Mouse (Mus musculus) midbrain, embryonic 14.5 days (tissue): ENCODE results near the gene Rabl6. TPM values are rescaled to one million over a fixed set of nuclear protein-coding genes. Genes with fewer than 3 reads are reported as not detected.

Experiments used
- ATAC-seq: fragments of 200-750 bp; cut with Nextera tagmentation; 2 replicates; pipeline ENCODE4 v1.8.0; 2017; ENCODE audit warnings: moderate number of reproducible peaks, moderate library complexity; ENCODE audit not compliant: low FRiP score, low TSS enrichment
- DNase-seq: peaks from one replicate; pipeline ENCODE4 v3.0.0-alpha.2; 2015
- H3K27ac ChIP-seq: fragments of 300-500 bp; sonication (generic); replicated peaks from 2 replicates; pipeline ENCODE4 v1.5.1; 2014; ENCODE audit warnings: mild to moderate bottlenecking, low read depth, low read length, moderate library complexity
- H3K27me3 ChIP-seq: fragments of 300-500 bp; sonication (generic); 2 replicates; pipeline ENCODE4 v1.6.1; 2014; ENCODE audit warnings: low read length, control low read depth, mixed read lengths; ENCODE audit not compliant: control insufficient read depth, insufficient read depth
- H3K36me3 ChIP-seq: fragments of 300-500 bp; sonication (generic); 2 replicates; pipeline ENCODE4 v1.6.1; 2014; ENCODE audit warnings: low read length, control low read depth; ENCODE audit not compliant: control insufficient read depth, insufficient read depth
- H3K4me1 ChIP-seq: fragments of 300-500 bp; sonication (generic); 2 replicates; pipeline ENCODE4 v1.6.1; 2014; ENCODE audit warnings: mild to moderate bottlenecking, antibody characterized with exemption, low read length, control low read depth; ENCODE audit not compliant: control insufficient read depth, insufficient read depth
- H3K4me2 ChIP-seq: fragments of 300-500 bp; sonication (generic); 2 replicates; pipeline ENCODE4 v1.6.1; 2014; ENCODE audit warnings: mild to moderate bottlenecking, low read length, moderate library complexity
- H3K4me3 ChIP-seq: fragments of 300-500 bp; sonication (generic); replicated peaks from 2 replicates; pipeline ENCODE4 v1.5.1; 2014; ENCODE audit warnings: low read depth, low read length
- H3K9ac ChIP-seq: fragments of 300-500 bp; sonication (generic); replicated peaks from 2 replicates; pipeline ENCODE4 v1.6.1; 2014; ENCODE audit warnings: mild to moderate bottlenecking, low read length, moderate library complexity
- H3K9me3 ChIP-seq: fragments of 300-500 bp; sonication (generic); 2 replicates; pipeline ENCODE4 v1.6.1; 2016; ENCODE audit warnings: low read length, control low read depth, mixed read lengths; ENCODE audit not compliant: control insufficient read depth
- WGBS: fragments of 180-500 bp; shearing (Covaris S2); extraction: QIAGEN DNeasy Blood & Tissue Kit; methylation state at CpG from one replicate; pipeline ENCODE4 v1.1.7; 2014; 5-methylcytosine and 5-hydroxymethylcytosine counted together
- polyA plus RNA-seq: library from polyadenylated mRNA; unstranded; fragments of >200 nt; fragmentation: Nextera tagmentation; extraction: Ambion mirVana; gene quantifications from 2 replicates; pipeline ENCODE4 v1.2.1, GENCODE M21; 2014

Gene Rabl6
- polyA plus RNA-seq, 1 experiment from 2014 or later, result 62.6 TPM

- H3K9ac ChIP-seq, result no peak overlapping the region
- H3K27me3 ChIP-seq, result no peaks in the 10 kb centered on the region
- ATAC-seq, result no peak
- H3K4me3 ChIP-seq, result no peak overlapping the region
- WGBS, result 54% methylated on average over 4 of the region's 4 CpGs
- no peaks in the 10 kb centered on the region for H3K36me3 ChIP-seq
- DNase-seq, result no peak
- no peaks in the 10 kb centered on the region for H3K9me3 ChIP-seq
- H3K27ac ChIP-seq, result no peak overlapping the region
- no peak overlapping the region for H3K4me2 ChIP-seq
- no peaks in the 10 kb centered on the region for H3K4me1 ChIP-seq
Observed at GRCm38 (mm10) chr2:25628738-25629137, 20.4 kb upstream of the Rabl6 start.

- no peak within 1 kb of the TSS for H3K9ac ChIP-seq
- H3K4me3 ChIP-seq, result no peak within 1 kb of the TSS
- DNase-seq (no peak), ATAC-seq (no peak)
- H3K4me1 ChIP-seq, result no peaks in the 10 kb centered on the region
- no peaks in the 10 kb centered on the region for H3K27me3 ChIP-seq
- no peaks in the 10 kb centered on the region for H3K36me3 ChIP-seq
- no peaks in the 10 kb centered on the region for H3K9me3 ChIP-seq
- 82% methylated on average over 6 of the region's 6 CpGs for WGBS
- H3K4me2 ChIP-seq, result no peak within 1 kb of the TSS
- no peak within 1 kb of the TSS for H3K27ac ChIP-seq
Observed at GRCm38 (mm10) chr2:25627811-25628210, 19.5 kb upstream of the Rabl6 start, which contains the start of gene Fcna. Fcna (minus strand) TSS chr2:25628030.

GRCm38 (mm10) chr2:25625986-25626385 is 17.7 kb upstream of the Rabl6 start:
- Histone ChIP-seq H3K4me2 (no peak overlapping the region), H3K9me3 (no peaks in the 10 kb centered on the region), H3K4me1 (peaks cover 5% of the 10 kb centered on the region; the same call in 1 of the 2 replicates), H3K27ac (no peak overlapping the region), H3K36me3 (no peaks in the 10 kb centered on the region), H3K4me3 (no peak overlapping the region), H3K27me3 (no peaks in the 10 kb centered on the region), H3K9ac (no peak overlapping the region)
- WGBS, result 76% methylated on average over 5 of the region's 5 CpGs
- ATAC-seq (no peak), DNase-seq (no peak)

GRCm38 (mm10) chr2:25621229-25622200 is 13.2 kb upstream of the Rabl6 start, which contains the start of gene Tmem141:
Tmem141 (minus strand) TSS chr2:25622005.
- H3K27ac ChIP-seq, result peak within 1 kb of the TSS; percentile 70
- H3K9ac ChIP-seq, result peak within 1 kb of the TSS; percentile 55
- no peaks in the 10 kb centered on the region for H3K36me3 ChIP-seq
- peak; percentile 94 for ATAC-seq
- DNase-seq, result peak; percentile 91
- peak within 1 kb of the TSS; percentile 47 for H3K4me3 ChIP-seq
- H3K9me3 ChIP-seq, result no peaks in the 10 kb centered on the region
- H3K4me1 ChIP-seq, result peaks cover 5% of the 10 kb centered on the region; the same call in 1 of the 2 replicates
- peaks cover 14% of the 10 kb centered on the region; the same call in 1 of the 2 replicates for H3K27me3 ChIP-seq
- 7% methylated on average over 34 of the region's 34 CpGs for WGBS
- peak within 1 kb of the TSS; percentile 76 for H3K4me2 ChIP-seq

GRCm38 (mm10) chr2:25620852-25621228 is 12.5 kb upstream of the Rabl6 start:
- peak overlapping the region; percentile 47 for H3K4me3 ChIP-seq

GRCm38 (mm10) chr2:25620386-25620785 is 12.1 kb upstream of the Rabl6 start:
- DNase-seq (no peak), ATAC-seq (no peak)
- 85% methylated on average over 6 of the region's 6 CpGs for WGBS
- Histone ChIP-seq H3K4me3 (no peak overlapping the region), H3K36me3 (no peaks in the 10 kb centered on the region), H3K9ac (no peak overlapping the region), H3K27ac (no peak overlapping the region), H3K4me2 (no peak overlapping the region), H3K27me3 (peaks cover 25% of the 10 kb centered on the region; the same call in 1 of the 2 replicates), H3K4me1 (peaks cover 5% of the 10 kb centered on the region; the same call in 1 of the 2 replicates), H3K9me3 (no peaks in the 10 kb centered on the region)

More at GRCm38 (mm10) chr2:25620852-25621228, 12.5 kb upstream of the Rabl6 start:
- ATAC-seq, result no peak
- Histone ChIP-seq H3K4me1 (peaks cover 5% of the 10 kb centered on the region; the same call in 1 of the 2 replicates), H3K9ac (peak overlapping the region; percentile 55; the same call in 1 of the 2 replicates), H3K4me2 (peak overlapping the region; percentile 76), H3K9me3 (no peaks in the 10 kb centered on the region), H3K27me3 (peaks cover 21% of the 10 kb centered on the region; the same call in 1 of the 2 replicates), H3K27ac (peak overlapping the region; percentile 70; the same call in 1 of the 2 replicates), H3K36me3 (no peaks in the 10 kb centered on the region)
- WGBS, result 92% methylated on average over 4 of the region's 4 CpGs
- no peak for DNase-seq

GRCm38 (mm10) chr2:25617578-25617977 is 9.3 kb upstream of the Rabl6 start, which contains the start of gene Ccdc183:
Ccdc183 (minus strand) TSS chr2:25617678.
- no peaks in the 10 kb centered on the region for H3K36me3 ChIP-seq
- H3K9me3 ChIP-seq, result no peaks in the 10 kb centered on the region
- peaks cover 35% of the 10 kb centered on the region; the same call in 1 of the 2 replicates for H3K27me3 ChIP-seq
- H3K9ac ChIP-seq, result no peak within 1 kb of the TSS
- no peak within 1 kb of the TSS for H3K4me3 ChIP-seq
- peaks cover 5% of the 10 kb centered on the region; the same call in 1 of the 2 replicates for H3K4me1 ChIP-seq
- WGBS, result 85% methylated on average over 3 of the region's 3 CpGs
- H3K27ac ChIP-seq, result no peak within 1 kb of the TSS
- ATAC-seq (no peak), DNase-seq (no peak)
- H3K4me2 ChIP-seq, result no peak within 1 kb of the TSS

GRCm38 (mm10) chr2:25616398-25616797 is 8.1 kb upstream of the Rabl6 start:
- Histone ChIP-seq H3K4me1 (peaks cover 4% of the 10 kb centered on the region; the same call in 1 of the 2 replicates), H3K27me3 (peaks cover 35% of the 10 kb centered on the region; the same call in 1 of the 2 replicates), H3K4me2 (no peak overlapping the region), H3K4me3 (no peak overlapping the region), H3K9ac (no peak overlapping the region), H3K27ac (no peak overlapping the region), H3K36me3 (no peaks in the 10 kb centered on the region), H3K9me3 (no peaks in the 10 kb centered on the region)
- 17% methylated on average over 22 of the region's 22 CpGs for WGBS
- ATAC-seq, result no peak
- no peak for DNase-seq
